Mouse (Mus musculus) limb, embryonic 15.5 days (tissue): Measurements from ENCODE around the gene Mylk3. TPM values are rescaled to one million over a fixed set of nuclear protein-coding genes. Genes with fewer than 3 reads are reported as not detected.
A peak's percentile ranks its signal among the peaks of the same experiment; 100 is the strongest.

Experiments
- ATAC-seq: fragments of 200-750 bp; cut with Nextera tagmentation; 2 replicates; pipeline ENCODE4 v1.8.0; 2017; ENCODE audit warnings: low read depth, moderate TSS enrichment; ENCODE audit not compliant: insufficient number of reproducible peaks, low FRiP score, low TSS enrichment
- H3K27ac ChIP-seq: fragments of 300-500 bp; sonication (generic); 2 replicates; pipeline ENCODE4 v1.5.1; 2015; ENCODE audit warnings: moderate library complexity, mild to moderate bottlenecking, inconsistent platforms
- H3K27me3 ChIP-seq: fragments of 300-500 bp; sonication (generic); 2 replicates; pipeline ENCODE4 v1.6.1; 2015; ENCODE audit warnings: inconsistent platforms
- H3K36me3 ChIP-seq: fragments of 300-500 bp; sonication (generic); 2 replicates; pipeline ENCODE4 v1.6.1; 2015; ENCODE audit warnings: inconsistent platforms
- H3K4me1 ChIP-seq: fragments of 300-500 bp; sonication (generic); 2 replicates; pipeline ENCODE4 v1.6.1; 2015; ENCODE audit warnings: inconsistent platforms
- H3K4me2 ChIP-seq: fragments of 300-500 bp; sonication (generic); 2 replicates; pipeline ENCODE4 v1.6.1; 2015; ENCODE audit warnings: mild to moderate bottlenecking, inconsistent platforms
- H3K4me3 ChIP-seq: fragments of 300-500 bp; sonication (generic); 2 replicates; pipeline ENCODE4 v1.5.1; 2015; ENCODE audit warnings: mild to moderate bottlenecking, inconsistent platforms
- H3K9ac ChIP-seq: fragments of 300-500 bp; sonication (generic); 2 replicates; pipeline ENCODE4 v1.6.1; 2015; ENCODE audit warnings: inconsistent platforms
- H3K9me3 ChIP-seq: fragments of 300-500 bp; sonication (generic); 2 replicates; pipeline ENCODE4 v1.6.1; 2016; ENCODE audit warnings: inconsistent platforms
- WGBS: fragments of 180-500 bp; shearing (Covaris S2); methylation state at CpG from one replicate; pipeline ENCODE4 v1.1.7; 2015; 5-methylcytosine and 5-hydroxymethylcytosine counted together
- polyA plus RNA-seq: library from polyadenylated mRNA; unstranded; fragments of >200 nt; fragmentation: Nextera tagmentation; extraction: Ambion mirVana; gene quantifications from 2 replicates; pipeline ENCODE4 v1.2.1, GENCODE M21; 2015

Mylk3 gene
- polyA plus RNA-seq = 1.6 and 2.1 TPM in 2 replicates

DNA sequence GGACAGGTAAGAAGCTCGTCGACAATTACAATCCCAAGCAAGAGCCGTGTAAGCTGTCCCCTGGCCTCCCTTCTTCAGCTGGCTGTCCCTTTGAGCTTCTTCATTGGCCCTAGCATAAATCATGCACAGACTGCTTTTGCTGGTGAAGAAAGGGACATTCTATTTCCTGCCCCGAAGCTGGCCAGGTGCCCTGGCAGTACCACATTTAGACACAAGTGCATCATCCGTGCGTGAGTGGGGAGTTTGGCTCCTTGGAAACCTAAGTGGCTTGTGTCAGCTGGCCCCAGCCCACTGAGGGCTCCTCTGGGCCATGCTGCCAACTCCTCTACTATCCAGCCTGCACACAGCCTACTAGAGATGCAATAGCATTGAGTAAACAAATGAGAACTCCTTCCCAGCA is at the start of gene Mylk3:
TSS of gene Mylk3 (minus strand) at position 141 of the 400 bp plus-strand sequence.
- 81% methylated on average over 6 of the region's 6 CpGs for WGBS
- no peak within 1 kb of the TSS for H3K9ac ChIP-seq
- no peaks in the 10 kb centered on the region for H3K9me3 ChIP-seq
- no peak for ATAC-seq
- H3K27me3 ChIP-seq = no peaks in the 10 kb centered on the region
- no peaks in the 10 kb centered on the region for H3K36me3 ChIP-seq
- no peaks in the 10 kb centered on the region for H3K4me1 ChIP-seq
- no peak within 1 kb of the TSS for H3K4me3 ChIP-seq
- H3K4me2 ChIP-seq = no peak within 1 kb of the TSS
- no peak within 1 kb of the TSS for H3K27ac ChIP-seq

DNA sequence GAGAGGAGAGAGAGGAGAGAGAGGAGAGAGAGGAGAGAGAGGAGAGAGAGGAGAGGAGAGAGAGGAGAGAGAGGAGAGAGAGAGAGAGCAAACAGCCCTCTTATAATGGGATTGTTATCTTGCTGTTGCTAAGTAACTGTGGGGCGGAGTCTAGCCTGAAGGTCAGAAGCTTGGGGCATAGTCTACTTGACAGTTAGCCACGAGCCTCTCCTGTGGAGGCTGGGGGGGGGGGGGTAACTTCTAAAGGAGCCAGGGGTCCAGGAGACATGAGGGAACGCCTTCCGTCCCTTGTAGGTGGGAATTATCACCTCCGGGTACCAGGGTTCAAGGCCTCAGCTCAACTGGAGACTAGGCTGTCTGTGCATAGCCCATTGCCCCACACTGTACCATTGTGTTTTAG is 49.6 kb upstream of the Mylk3 start:
- H3K4me1 ChIP-seq = peaks cover 7% of the 10 kb centered on the region
- no peak overlapping the region for H3K4me2 ChIP-seq
- no peaks in the 10 kb centered on the region for H3K27me3 ChIP-seq
- H3K36me3 ChIP-seq = no peaks in the 10 kb centered on the region
- no peaks in the 10 kb centered on the region for H3K9me3 ChIP-seq
- ATAC-seq = no peak
- no peak overlapping the region for H3K27ac ChIP-seq
- no peak overlapping the region for H3K4me3 ChIP-seq
- 60% methylated on average over 5 of the region's 5 CpGs for WGBS
- H3K9ac ChIP-seq = no peak overlapping the region

DNA sequence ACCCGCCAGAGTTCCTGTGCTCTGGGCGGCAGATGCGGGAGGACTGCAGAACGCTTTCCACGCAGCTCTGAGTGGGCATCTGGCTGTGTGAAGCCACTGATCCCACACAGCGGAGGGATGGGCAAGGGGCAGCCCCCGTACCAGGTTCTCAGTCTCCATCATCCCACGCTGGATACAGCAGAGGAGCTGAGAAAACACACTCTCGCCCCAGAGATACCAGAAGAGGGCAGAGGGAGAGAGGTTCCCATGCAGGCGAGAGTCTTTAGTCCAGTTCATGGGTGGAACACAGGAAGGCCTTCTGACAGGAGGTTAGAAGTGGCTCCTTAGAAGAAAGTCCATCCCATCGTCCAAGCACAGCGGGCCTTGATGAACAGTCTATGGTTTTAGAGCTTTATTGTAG is 48.7 kb upstream of the Mylk3 start:
- no peaks in the 10 kb centered on the region for H3K9me3 ChIP-seq
- no peak overlapping the region for H3K4me2 ChIP-seq
- no peaks in the 10 kb centered on the region for H3K27me3 ChIP-seq
- H3K4me1 ChIP-seq = peaks cover 9% of the 10 kb centered on the region
- no peak for ATAC-seq
- H3K27ac ChIP-seq = no peak overlapping the region
- no peaks in the 10 kb centered on the region for H3K36me3 ChIP-seq
- 71% methylated on average over 12 of the region's 12 CpGs for WGBS
- H3K9ac ChIP-seq = no peak overlapping the region
- no peak overlapping the region for H3K4me3 ChIP-seq

DNA sequence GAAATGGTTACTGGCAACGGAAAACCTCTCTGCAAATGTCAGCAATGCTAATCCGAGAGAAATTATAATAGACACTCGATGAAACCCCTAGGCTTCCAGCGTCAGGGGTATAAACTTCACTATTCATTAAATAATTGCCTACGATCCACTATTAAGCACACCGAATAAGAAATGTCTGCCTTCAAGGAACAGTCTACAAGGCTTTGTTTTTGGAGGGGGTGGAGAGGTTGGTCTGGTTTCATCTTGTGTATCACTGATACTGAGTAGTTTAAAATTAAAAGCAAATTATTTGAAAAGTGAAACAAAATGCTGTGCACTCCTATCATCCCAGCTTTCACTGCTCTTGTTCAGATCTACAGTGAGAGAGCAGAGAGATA is 46.9 kb upstream of the Mylk3 start:
- H3K9me3 ChIP-seq = no peaks in the 10 kb centered on the region
- H3K27me3 ChIP-seq = no peaks in the 10 kb centered on the region
- WGBS = 3% methylated on average over 6 of the region's 6 CpGs
- H3K4me2 ChIP-seq = peak overlapping the region; percentile 51
- peak overlapping the region; percentile 97 for H3K27ac ChIP-seq
- H3K4me3 ChIP-seq = peak overlapping the region; percentile 76
- no peaks in the 10 kb centered on the region for H3K36me3 ChIP-seq
- 0 out of 2 replicates have a peak overlapping the region, but pooled peaks have one; percentile 15 for H3K9ac ChIP-seq
- peaks cover 12% of the 10 kb centered on the region for H3K4me1 ChIP-seq
- peak; percentile 22; the same call in 1 of the 2 replicates for ATAC-seq

DNA sequence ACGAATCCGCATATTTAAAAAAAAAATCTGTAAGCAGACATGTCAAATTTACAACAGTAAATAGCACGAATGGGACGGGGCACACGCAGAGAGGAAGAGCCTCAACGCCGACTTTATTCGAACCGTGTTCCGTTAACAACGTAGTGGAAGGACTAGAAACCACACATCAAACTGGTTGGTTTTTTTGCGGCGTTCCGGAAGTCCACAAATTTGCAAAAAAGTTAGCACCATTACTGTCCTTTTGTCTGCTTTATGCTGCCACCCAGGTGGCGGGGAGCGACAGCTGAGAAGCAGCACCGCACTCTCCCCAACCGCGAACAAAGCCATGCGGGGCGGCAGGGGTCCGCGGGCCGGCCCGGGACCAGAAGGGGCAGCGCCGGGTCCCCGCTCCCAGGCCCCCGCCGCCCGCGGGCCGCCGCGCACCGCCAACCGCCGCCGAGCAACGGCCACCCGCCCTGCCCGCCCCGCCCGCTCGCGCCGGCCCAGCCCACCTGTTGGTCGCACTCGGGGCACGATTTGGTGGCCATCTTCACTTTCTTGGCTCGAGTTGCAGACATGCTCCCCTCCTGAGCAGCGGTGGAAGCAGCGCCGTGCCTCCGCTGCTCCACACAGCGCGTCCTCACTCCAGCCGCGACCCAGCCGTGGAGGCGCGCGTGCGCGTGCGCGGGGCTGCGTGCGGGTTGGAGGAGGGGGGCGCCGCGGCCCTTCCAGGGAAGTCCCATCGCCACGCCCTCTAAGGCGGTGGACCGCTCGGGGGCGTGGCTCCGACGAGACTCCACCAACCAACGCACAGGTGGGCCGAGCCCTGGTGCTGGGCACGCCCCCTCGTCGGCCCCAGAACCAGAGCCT is 46.2 kb upstream of the Mylk3 start, which contains the start of gene 4921524J17Rik:
TSS of gene 4921524J17Rik (minus strand) at position 666 of the 849 bp plus-strand sequence.
- H3K36me3 ChIP-seq = no peaks in the 10 kb centered on the region
- H3K4me2 ChIP-seq = peak within 1 kb of the TSS; percentile 51
- peak within 1 kb of the TSS; percentile 97 for H3K27ac ChIP-seq
- H3K9ac ChIP-seq = peak within 1 kb of the TSS; percentile 74
- H3K9me3 ChIP-seq = no peaks in the 10 kb centered on the region
- ATAC-seq = peak; percentile 99
- H3K4me1 ChIP-seq = peaks cover 12% of the 10 kb centered on the region
- peak within 1 kb of the TSS; percentile 76 for H3K4me3 ChIP-seq
- under 1% methylated on average over 82 of the region's 85 CpGs for WGBS
- no peaks in the 10 kb centered on the region for H3K27me3 ChIP-seq

DNA sequence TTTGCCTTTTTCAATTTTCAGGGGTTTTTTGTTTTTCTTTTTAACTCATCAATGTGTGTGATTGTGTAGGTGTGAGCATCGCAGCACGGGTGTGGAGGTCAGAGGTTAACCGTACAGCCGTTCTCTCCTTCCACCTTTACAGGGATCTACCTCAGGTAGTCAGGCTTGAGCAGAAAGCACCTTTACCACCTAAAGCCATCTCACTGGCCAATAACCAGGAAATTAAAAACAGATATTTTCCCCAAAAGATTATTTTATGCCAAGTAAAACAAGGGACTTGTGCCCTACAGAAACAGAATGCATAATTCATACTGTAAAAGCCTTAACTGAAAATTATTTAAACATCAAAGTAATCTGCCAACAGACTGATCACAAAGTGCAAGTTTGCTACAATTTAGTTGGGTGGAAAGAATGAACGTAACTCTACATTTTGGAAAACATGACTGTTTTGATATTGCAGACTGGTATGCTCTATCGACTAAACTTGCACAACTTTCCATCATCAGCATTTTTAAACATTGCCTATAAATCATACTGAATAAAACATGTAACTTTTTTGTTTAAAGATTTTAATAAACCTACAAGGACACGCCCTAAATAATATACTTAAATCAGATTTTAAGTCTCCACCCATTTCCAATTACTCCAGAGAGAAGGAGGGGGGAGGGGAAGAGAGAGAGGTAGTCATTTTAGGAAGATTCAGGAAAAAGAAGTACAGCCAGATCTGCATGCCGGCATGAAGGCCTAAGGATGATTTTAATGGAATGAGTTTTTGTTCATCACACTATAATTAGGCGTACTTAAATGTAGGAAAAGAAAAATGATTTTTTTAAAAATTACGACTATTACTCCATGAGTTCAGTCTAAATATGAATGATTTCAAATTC is 45.4 kb upstream of the Mylk3 start:
- no peaks in the 10 kb centered on the region for H3K36me3 ChIP-seq
- no peak for ATAC-seq
- peaks cover 12% of the 10 kb centered on the region for H3K4me1 ChIP-seq
- no peaks in the 10 kb centered on the region for H3K27me3 ChIP-seq
- no peaks in the 10 kb centered on the region for H3K9me3 ChIP-seq
- peak overlapping the region; percentile 43 for H3K4me2 ChIP-seq
- H3K27ac ChIP-seq = peak overlapping the region; percentile 97; the same call in 1 of the 2 replicates
- peak overlapping the region; percentile 76 for H3K4me3 ChIP-seq
- peak overlapping the region; percentile 74 for H3K9ac ChIP-seq
- WGBS = 5% methylated on average over 10 of the region's 10 CpGs

DNA sequence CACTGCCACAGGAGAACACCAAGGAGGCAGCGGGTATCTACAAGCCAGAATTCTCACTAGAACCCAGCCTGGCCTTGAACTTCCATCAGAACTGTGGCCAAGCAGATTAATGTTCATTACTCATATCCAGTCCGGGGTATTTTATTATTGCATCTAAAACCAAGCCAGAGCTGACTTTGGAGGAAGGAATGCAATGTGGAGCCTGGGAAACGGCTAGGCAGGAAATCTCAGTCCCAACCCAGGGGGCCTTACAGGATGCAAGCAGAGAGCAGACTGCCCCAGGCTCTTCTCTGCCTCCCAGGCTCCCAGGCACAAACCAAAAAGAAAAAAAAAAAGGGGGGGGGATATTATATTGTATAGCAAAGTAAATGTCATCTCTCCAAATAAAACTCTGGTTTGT is 44.7 kb upstream of the Mylk3 start:
- Histone ChIP-seq H3K4me2 (peak overlapping the region; percentile 43), H3K4me1 (peaks cover 14% of the 10 kb centered on the region), H3K27me3 (no peaks in the 10 kb centered on the region), H3K4me3 (peak overlapping the region; percentile 76), H3K27ac (peak overlapping the region; percentile 61; the same call in 1 of the 2 replicates), H3K36me3 (no peaks in the 10 kb centered on the region), H3K9me3 (no peaks in the 10 kb centered on the region), H3K9ac (no peak overlapping the region)
- no peak for ATAC-seq
- WGBS = 9% methylated on average over 3 of the region's 3 CpGs

DNA sequence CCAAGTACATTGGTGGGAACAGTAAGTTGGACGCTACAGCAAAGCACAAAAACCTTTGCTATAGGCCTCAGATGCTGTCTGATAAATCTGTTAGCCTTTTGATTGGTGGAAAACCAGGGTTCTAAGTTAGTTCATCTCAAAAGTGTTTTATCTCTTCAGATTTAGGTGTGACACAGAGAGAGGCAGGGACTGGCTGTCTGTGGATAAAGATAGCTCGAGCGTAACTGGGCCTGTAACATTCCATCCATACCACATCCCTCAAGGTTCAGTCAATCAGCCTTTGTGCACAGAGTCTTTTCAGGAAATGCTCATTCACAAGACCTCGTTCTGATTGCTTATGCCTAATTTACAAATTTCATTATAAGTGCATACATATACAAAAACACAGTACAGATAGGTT is 43.1 kb upstream of the Mylk3 start:
- H3K27ac ChIP-seq = peak overlapping the region; percentile 43; the same call in 1 of the 2 replicates
- no peaks in the 10 kb centered on the region for H3K27me3 ChIP-seq
- no peaks in the 10 kb centered on the region for H3K36me3 ChIP-seq
- H3K4me2 ChIP-seq = 0 out of 2 replicates have a peak overlapping the region, but pooled peaks have one; percentile 7
- ATAC-seq = no peak
- no peaks in the 10 kb centered on the region for H3K9me3 ChIP-seq
- no peak overlapping the region for H3K9ac ChIP-seq
- WGBS = 23% methylated on average over 4 of the region's 4 CpGs
- no peak overlapping the region for H3K4me3 ChIP-seq
- H3K4me1 ChIP-seq = peaks cover 16% of the 10 kb centered on the region

DNA sequence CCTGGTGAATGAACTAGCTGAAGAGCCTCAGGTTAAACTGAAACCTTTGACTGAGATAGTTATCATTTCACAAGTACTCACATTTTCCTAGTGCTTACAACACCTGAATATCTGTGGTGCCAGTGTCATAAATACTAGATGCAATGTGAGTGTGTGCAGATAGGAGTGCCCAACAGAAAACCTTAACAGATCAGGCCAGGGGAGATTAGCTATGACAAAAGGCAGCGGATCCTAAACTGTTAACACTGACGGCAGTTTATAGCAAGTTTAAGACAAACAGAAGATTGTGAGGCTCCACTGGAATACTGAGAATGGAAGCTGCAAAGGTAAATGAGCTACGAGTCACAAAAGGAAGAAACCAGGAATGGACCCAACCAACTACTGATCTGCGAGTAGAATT is 40.9 kb upstream of the Mylk3 start:
- H3K9me3 ChIP-seq = no peaks in the 10 kb centered on the region
- H3K4me3 ChIP-seq = no peak overlapping the region
- H3K27me3 ChIP-seq = no peaks in the 10 kb centered on the region
- H3K27ac ChIP-seq = 0 out of 2 replicates have a peak overlapping the region, but pooled peaks have one; percentile 19
- no peak overlapping the region for H3K9ac ChIP-seq
- H3K36me3 ChIP-seq = no peaks in the 10 kb centered on the region; the same call in 1 of the 2 replicates
- H3K4me2 ChIP-seq = no peak overlapping the region
- ATAC-seq = no peak
- peaks cover 16% of the 10 kb centered on the region for H3K4me1 ChIP-seq
- WGBS = 76% methylated on average over 4 of the region's 4 CpGs

DNA sequence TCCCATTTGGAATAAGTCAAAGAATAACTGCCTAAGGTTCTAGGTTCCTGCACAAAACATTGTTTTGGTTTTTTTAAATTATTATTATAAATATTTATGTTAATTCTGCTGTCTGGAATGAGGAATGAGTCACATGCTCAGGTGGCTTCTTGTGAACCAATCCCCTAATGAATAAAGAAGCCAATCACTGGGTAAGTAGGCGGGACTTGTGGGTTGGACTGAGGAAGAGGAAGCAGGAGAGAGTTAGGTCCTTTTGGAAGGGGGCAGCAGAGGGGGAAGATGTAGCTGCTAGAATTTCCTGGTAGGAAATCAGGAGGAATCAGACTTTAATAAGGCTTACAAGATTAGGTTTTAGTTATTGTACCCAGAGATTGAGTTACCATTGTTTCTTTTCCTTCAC is 35.2 kb upstream of the Mylk3 start:
- WGBS = 93% methylated on average over 1 of the region's 1 CpGs
- Histone ChIP-seq H3K4me1 (peaks cover 9% of the 10 kb centered on the region), H3K27me3 (no peaks in the 10 kb centered on the region), H3K9ac (no peak overlapping the region), H3K9me3 (no peaks in the 10 kb centered on the region), H3K36me3 (peaks cover 14% of the 10 kb centered on the region), H3K4me2 (no peak overlapping the region), H3K4me3 (no peak overlapping the region), H3K27ac (no peak overlapping the region)
- no peak for ATAC-seq

DNA sequence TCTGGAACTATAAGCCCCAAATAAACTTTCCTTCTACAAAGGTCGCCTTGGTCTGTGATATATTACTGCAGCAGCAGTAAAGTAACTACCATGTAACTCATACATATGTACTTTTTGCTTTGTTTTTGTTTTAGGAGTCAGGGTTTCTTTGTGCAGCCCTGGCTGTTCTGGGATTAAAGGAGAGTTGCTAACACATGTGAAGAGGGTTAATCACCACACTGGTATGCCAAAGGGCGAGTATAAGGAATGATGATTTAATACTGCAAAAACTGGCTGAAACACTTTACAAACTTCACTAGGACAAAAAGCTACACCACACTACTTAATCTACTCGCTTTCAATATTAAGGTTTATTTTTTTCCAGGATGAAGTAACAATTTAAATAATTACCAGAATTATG is 22.4 kb upstream of the Mylk3 start:
- Histone ChIP-seq H3K4me1 (no peaks in the 10 kb centered on the region), H3K27me3 (no peaks in the 10 kb centered on the region), H3K4me3 (no peak overlapping the region), H3K9ac (no peak overlapping the region), H3K27ac (no peak overlapping the region), H3K9me3 (no peaks in the 10 kb centered on the region), H3K36me3 (no peaks in the 10 kb centered on the region), H3K4me2 (no peak overlapping the region)
- 81% methylated on average over 3 of the region's 3 CpGs for WGBS
- no peak for ATAC-seq
